In the genomic region with DNA sequence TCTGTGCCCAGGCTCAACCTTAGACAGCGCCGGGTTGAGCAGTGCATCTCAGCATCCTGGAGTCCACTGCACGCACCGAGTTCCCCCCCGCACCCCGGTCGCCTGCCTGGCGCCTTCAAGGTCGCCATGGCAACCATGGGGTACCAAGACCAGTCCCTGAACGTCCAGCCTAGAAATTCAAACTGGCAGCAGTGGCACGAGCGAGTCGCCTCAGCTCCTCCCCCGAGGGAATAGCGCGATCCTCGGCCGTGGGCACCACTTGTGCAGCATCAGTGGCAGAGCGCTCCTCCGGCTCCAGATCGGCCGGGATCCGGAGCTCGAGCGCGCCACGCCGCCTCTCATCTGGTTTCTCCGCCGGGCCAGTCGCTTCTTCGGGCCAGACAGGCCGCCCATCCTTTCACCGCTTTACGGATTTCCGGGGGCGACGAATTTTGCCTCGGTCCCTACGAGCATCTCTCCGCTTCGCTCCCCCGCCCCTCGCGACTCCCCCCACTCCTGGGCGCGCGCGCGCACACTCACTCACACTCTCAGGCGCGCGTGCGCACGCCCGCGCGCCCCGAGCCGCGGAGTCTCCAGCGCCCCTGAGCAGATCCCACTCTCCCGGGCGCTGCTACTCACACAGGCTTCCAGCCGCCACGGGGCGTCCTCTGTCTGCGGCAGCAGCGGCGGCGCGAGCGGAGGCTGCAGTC, we compare ENCODE assay signal across 9 mouse cellular contexts. TPM values are rescaled to one million over a fixed set of nuclear protein-coding genes. Genes with fewer than 3 reads are reported as not detected.
DNase-seq lines count a peak whose midpoint lies in the region; ATAC-seq and TF ChIP-seq lines count a peak whose summit lies in the region.
"Had no signal": no experiment of that assay in that cellular context is flagged by ENCODE, and none has a peak within 500 bp of the region (broad histone marks: within the 10 kb centered on the region; RNA-seq: fewer than 3 reads in every experiment).

A gene (plus strand): TSS at position 542 of the 689 bp plus-strand sequence.

- no peaks in the 10 kb centered on the region for H3K9me3 ChIP-seq in limb, embryonic 10.5 days (replicated peaks)
- H3K9me3 ChIP-seq in midbrain, postnatal 0 days (ENCODE audit: low read length): no peaks in the 10 kb centered on the region

- peak; percentile 96 for DNase-seq in heart, adult 11 months
- no peak for DNase-seq in heart, postnatal 25 days (ENCODE audit: low spot score)
- DNase-seq in gastrocnemius, postnatal 10 days: peak; percentile 70
- DNase-seq in induced T-regulatory cell, adult 2 months (ENCODE audit: low read depth): peak; percentile 14
- peak; percentile 87 for DNase-seq in limb, embryonic 10.5 days (ENCODE audit: low spot score)
- DNase-seq in midbrain, postnatal 0 days (ENCODE audit: low spot score): peak; percentile 96

- peak within 1 kb of the TSS; percentile 88 for H3K9ac ChIP-seq in midbrain, postnatal 0 days (replicated peaks; ENCODE audit: low read length, poor library complexity, severe bottlenecking)

- peak within 1 kb of the TSS; percentile 82 for H3K27ac ChIP-seq in cortical plate, adult 2 months (ENCODE audit: insufficient read depth, low read length)
- H3K27ac ChIP-seq in limb, embryonic 10.5 days: peak within 1 kb of the TSS; percentile 82
- peak within 1 kb of the TSS; percentile 72 for H3K27ac ChIP-seq in midbrain, postnatal 0 days (ENCODE audit: low read depth, low read length)
- H3K27ac ChIP-seq in testis, adult 2 months (ENCODE audit: control insufficient read depth, insufficient read depth, low read depth, low read length): peak within 1 kb of the TSS; percentile 78

- H3K4me3 ChIP-seq in cortical plate, adult 2 months (ENCODE audit: insufficient read depth, low read length): peak within 1 kb of the TSS; percentile 94
- peak within 1 kb of the TSS; percentile 85 for H3K4me3 ChIP-seq in limb, embryonic 10.5 days
- peak within 1 kb of the TSS; percentile 95 for H3K4me3 ChIP-seq in midbrain, postnatal 0 days (ENCODE audit: low read depth, low read length)
- peak within 1 kb of the TSS; percentile 82 for H3K4me3 ChIP-seq in testis, adult 2 months (ENCODE audit: control insufficient read depth, low read depth, low read length)

- H3K36me3 ChIP-seq in limb, embryonic 10.5 days: no peaks in the 10 kb centered on the region
- H3K36me3 ChIP-seq in midbrain, postnatal 0 days (ENCODE audit: insufficient read depth, low read length): no peaks in the 10 kb centered on the region
- H3K36me3 ChIP-seq in testis, adult 2 months (ENCODE audit: control insufficient read depth, insufficient read depth, low read length): no peaks in the 10 kb centered on the region

- H3K4me1 ChIP-seq in cortical plate, adult 2 months (ENCODE audit: control insufficient read depth, insufficient read depth, low read length): peaks cover 3% of the 10 kb centered on the region
- H3K4me1 ChIP-seq in limb, embryonic 10.5 days: peaks cover 29% of the 10 kb centered on the region
- peaks cover 11% of the 10 kb centered on the region for H3K4me1 ChIP-seq in midbrain, postnatal 0 days (ENCODE audit: insufficient read depth, low read length)
- H3K4me1 ChIP-seq in testis, adult 2 months (ENCODE audit: control insufficient read depth, insufficient read depth, low read length): peaks cover 12% of the 10 kb centered on the region

- intact Hi-C loops in heart, postnatal 25 days (cut with DNase I): loop anchor here (10.0 kb wide), 1 partner anchor 188 kb away; no protein-coding TSS in a partner anchor

- WGBS in limb, embryonic 10.5 days: under 1% methylated on average over 73 of the region's 73 CpGs
- WGBS in midbrain, postnatal 0 days: under 1% methylated on average over 66 of the region's 73 CpGs

- H3K4me2 ChIP-seq in midbrain, postnatal 0 days (ENCODE audit: low read depth, low read length, poor library complexity, severe bottlenecking): peak within 1 kb of the TSS; percentile 85

- TF ChIP-seq POLR2A in cortical plate, adult 2 months (IDR thresholded peaks at IDR 0.05; ENCODE audit: extremely low read depth, insufficient read depth, low read length): peak; percentile 54; the same call in 1 of the 2 replicates
- TF ChIP-seq POLR2A in testis, adult 2 months (IDR thresholded peaks at IDR 0.05; ENCODE audit: control insufficient read depth, low read depth, low read length): peak; percentile 43; the same call in 1 of the 2 replicates

- H3K27me3 ChIP-seq in limb, embryonic 10.5 days (ENCODE audit: low read depth, poor library complexity, severe bottlenecking): peaks cover 28% of the 10 kb centered on the region
- H3K27me3 ChIP-seq in midbrain, postnatal 0 days (ENCODE audit: insufficient read depth, low read length): no peaks in the 10 kb centered on the region
- no peaks in the 10 kb centered on the region for H3K27me3 ChIP-seq in testis, adult 2 months (ENCODE audit: control insufficient read depth, insufficient read depth, low read length)

- ATAC-seq in midbrain, postnatal 0 days (ENCODE audit: low FRiP score): peak; percentile 91

- no peak for TF ChIP-seq CTCF in cortical plate, adult 2 months (IDR thresholded peaks at IDR 0.05; ENCODE audit: extremely low read depth, insufficient read depth, low read length)
- TF ChIP-seq CTCF in midbrain, postnatal 0 days (IDR thresholded peaks at IDR 0.05): peak; percentile 43
- TF ChIP-seq CTCF in testis, adult 2 months (IDR thresholded peaks at IDR 0.05; ENCODE audit: control insufficient read depth, insufficient read depth, insufficient replicate concordance, low read depth, low read length): no peak

RNA-seq across cellular contexts. Expression of the gene that starts here (rescaled TPM):
- total RNA-seq in heart, postnatal 25 days (2021): 1 to 10 TPM; 1.1 to 1.3 TPM
- 17.2 and 17.8 TPM in 2 replicates for polyA plus RNA-seq in cortical plate, adult 2 months (2012; rRNA removed)
- 1 to 10 TPM; 3.5 to 4.3 TPM for total RNA-seq in gastrocnemius, postnatal 10 days (2021)
- 5.6 and 7.0 TPM in 2 replicates for polyA plus RNA-seq in limb, embryonic 10.5 days (2016; fragmentation: Nextera tagmentation; extraction: Ambion mirVana)
- total RNA-seq in midbrain, postnatal 0 days (2014; rRNA removed): 46.0 and 49.6 TPM in 2 replicates
- polyA plus RNA-seq in midbrain, postnatal 0 days (2015; fragmentation: Nextera tagmentation; extraction: Ambion mirVana): 21.5 and 23.1 TPM in 2 replicates
- polyA plus RNA-seq in testis, adult 2 months (2012; rRNA removed): 3.9 and 5.1 TPM in 2 replicates
- total RNA-seq: neutrophil, adult 5-6 weeks had no signal
